Mouse (Mus musculus): ENCODE measurements around the gene Ap1m1. TPM values are rescaled to one million over a fixed set of nuclear protein-coding genes. Genes with fewer than 3 reads are reported as not detected.

The Ap1m1 gene
- polyA plus RNA-seq, 1 experiment from 2014 or later, result 125 TPM

DNA sequence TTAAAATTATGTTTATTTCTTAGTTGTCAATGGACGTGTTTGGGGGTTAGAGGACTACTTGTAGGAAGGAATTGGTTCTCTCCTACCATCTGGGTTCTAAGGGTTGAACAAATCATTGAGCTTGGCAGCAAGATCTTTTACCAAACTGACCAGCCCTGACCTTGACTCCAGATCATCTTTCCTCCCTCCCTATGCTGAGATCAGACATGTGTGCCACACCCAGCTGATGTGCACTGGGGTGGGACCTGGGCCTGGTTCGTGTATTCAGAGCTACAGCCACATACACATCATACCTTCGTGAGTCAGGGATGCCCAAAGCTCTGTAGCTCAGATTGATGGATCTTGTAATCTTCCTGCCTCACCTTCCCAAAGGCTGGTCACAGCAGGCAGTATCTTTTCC, 31.9 kb downstream of the Ap1m1 start:
- WGBS, result 38% methylated on average over 3 of the region's 3 CpGs
- H3K9me3 ChIP-seq (ENCODE audit: control insufficient read depth, low read length), result no peaks in the 10 kb centered on the region
- H3K4me3 ChIP-seq (ENCODE audit: low read length), result no peak overlapping the region
- no peaks in the 10 kb centered on the region for H3K27me3 ChIP-seq (ENCODE audit: control insufficient read depth, insufficient read depth, low read length)
- no peaks in the 10 kb centered on the region for H3K36me3 ChIP-seq (ENCODE audit: control insufficient read depth, insufficient read depth, low read length)
- H3K4me2 ChIP-seq (replicated peaks; ENCODE audit: low read depth, low read length), result no peak overlapping the region
- H3K9ac ChIP-seq (ENCODE audit: low read depth, low read length), result no peak overlapping the region
- ATAC-seq (ENCODE audit: low FRiP score, low TSS enrichment), result peak; percentile 47; the same call in 1 of the 2 replicates
- H3K4me1 ChIP-seq (ENCODE audit: control insufficient read depth, insufficient read depth, low read length), result no peaks in the 10 kb centered on the region; the same call in 1 of the 2 replicates
- no peak overlapping the region for H3K27ac ChIP-seq (ENCODE audit: low read depth, low read length)

GRCm38 (mm10) chr8:72272361-72272760, 32.5 kb downstream of the Ap1m1 start:
- H3K9ac ChIP-seq (ENCODE audit: low read depth, low read length), result no peak overlapping the region
- H3K4me2 ChIP-seq (replicated peaks; ENCODE audit: low read depth, low read length), result no peak overlapping the region
- no peaks in the 10 kb centered on the region for H3K27me3 ChIP-seq (ENCODE audit: control insufficient read depth, insufficient read depth, low read length)
- WGBS, result 31% methylated on average over 3 of the region's 3 CpGs
- no peaks in the 10 kb centered on the region for H3K9me3 ChIP-seq (ENCODE audit: control insufficient read depth, low read length)
- ATAC-seq (ENCODE audit: low FRiP score, low TSS enrichment), result no peak
- H3K36me3 ChIP-seq (ENCODE audit: control insufficient read depth, insufficient read depth, low read length), result no peaks in the 10 kb centered on the region
- H3K4me3 ChIP-seq (ENCODE audit: low read length), result no peak overlapping the region
- H3K4me1 ChIP-seq (ENCODE audit: control insufficient read depth, insufficient read depth, low read length), result no peaks in the 10 kb centered on the region; the same call in 1 of the 2 replicates
- no peak overlapping the region for H3K27ac ChIP-seq (ENCODE audit: low read depth, low read length)

GRCm38 (mm10) chr8:72273111-72273770, 33.4 kb downstream of the Ap1m1 start:
- no peaks in the 10 kb centered on the region; the same call in 1 of the 2 replicates for H3K4me1 ChIP-seq (ENCODE audit: control insufficient read depth, insufficient read depth, low read length)
- H3K27me3 ChIP-seq (ENCODE audit: control insufficient read depth, insufficient read depth, low read length), result no peaks in the 10 kb centered on the region
- no peaks in the 10 kb centered on the region for H3K36me3 ChIP-seq (ENCODE audit: control insufficient read depth, insufficient read depth, low read length)
- 80% methylated on average over 1 of the region's 1 CpGs for WGBS
- H3K9me3 ChIP-seq (ENCODE audit: control insufficient read depth, low read length), result no peaks in the 10 kb centered on the region
- H3K4me2 ChIP-seq (replicated peaks; ENCODE audit: low read depth, low read length), result no peak overlapping the region
- no peak overlapping the region for H3K9ac ChIP-seq (ENCODE audit: low read depth, low read length)
- ATAC-seq (ENCODE audit: low FRiP score, low TSS enrichment), result no peak
- no peak overlapping the region for H3K27ac ChIP-seq (ENCODE audit: low read depth, low read length)
- H3K4me3 ChIP-seq (ENCODE audit: low read length), result no peak overlapping the region

DNA sequence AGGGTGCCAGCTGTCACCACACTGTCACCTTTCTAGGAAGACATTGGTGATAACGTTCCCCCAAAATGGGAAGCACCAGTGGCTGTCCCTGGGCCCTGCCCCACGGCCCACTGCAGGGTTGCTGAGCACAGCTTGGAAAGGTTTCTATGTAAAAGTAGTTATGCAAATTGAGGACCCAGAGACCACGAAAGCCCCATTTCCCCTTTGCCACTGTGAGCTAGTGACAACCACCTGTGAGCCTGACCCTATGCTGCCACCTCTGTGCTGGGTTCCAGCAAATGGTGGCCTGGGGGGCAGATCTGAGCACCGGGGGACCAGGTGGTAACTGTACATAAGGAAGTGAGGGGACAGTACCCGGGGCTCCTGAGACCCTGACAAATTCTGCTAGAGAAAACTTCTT, 34.0 kb downstream of the Ap1m1 start:
- Histone ChIP-seq H3K4me3 (ENCODE audit: low read length) (no peak overlapping the region), H3K27ac (ENCODE audit: low read depth, low read length) (no peak overlapping the region), H3K27me3 (ENCODE audit: control insufficient read depth, insufficient read depth, low read length) (no peaks in the 10 kb centered on the region), H3K36me3 (ENCODE audit: control insufficient read depth, insufficient read depth, low read length) (no peaks in the 10 kb centered on the region), H3K4me2 (replicated peaks; ENCODE audit: low read depth, low read length) (no peak overlapping the region), H3K4me1 (ENCODE audit: control insufficient read depth, insufficient read depth, low read length) (no peaks in the 10 kb centered on the region; the same call in 1 of the 2 replicates), H3K9me3 (ENCODE audit: control insufficient read depth, low read length) (no peaks in the 10 kb centered on the region), H3K9ac (ENCODE audit: low read depth, low read length) (no peak overlapping the region)
- WGBS, result 76% methylated on average over 5 of the region's 5 CpGs
- no peak for ATAC-seq (ENCODE audit: low FRiP score, low TSS enrichment)

GRCm38 (mm10) chr8:72277244-72277643, 37.4 kb downstream of the Ap1m1 start:
- H3K27me3 ChIP-seq (ENCODE audit: control insufficient read depth, insufficient read depth, low read length), result no peaks in the 10 kb centered on the region
- H3K4me2 ChIP-seq (replicated peaks; ENCODE audit: low read depth, low read length), result no peak overlapping the region
- no peaks in the 10 kb centered on the region; the same call in 1 of the 2 replicates for H3K4me1 ChIP-seq (ENCODE audit: control insufficient read depth, insufficient read depth, low read length)
- ATAC-seq (ENCODE audit: low FRiP score, low TSS enrichment), result no peak
- no peaks in the 10 kb centered on the region for H3K36me3 ChIP-seq (ENCODE audit: control insufficient read depth, insufficient read depth, low read length)
- no peak overlapping the region for H3K4me3 ChIP-seq (ENCODE audit: low read length)
- 70% methylated on average over 3 of the region's 3 CpGs for WGBS
- H3K27ac ChIP-seq (ENCODE audit: low read depth, low read length), result no peak overlapping the region
- H3K9me3 ChIP-seq (ENCODE audit: control insufficient read depth, low read length), result no peaks in the 10 kb centered on the region
- no peak overlapping the region for H3K9ac ChIP-seq (ENCODE audit: low read depth, low read length)

DNA sequence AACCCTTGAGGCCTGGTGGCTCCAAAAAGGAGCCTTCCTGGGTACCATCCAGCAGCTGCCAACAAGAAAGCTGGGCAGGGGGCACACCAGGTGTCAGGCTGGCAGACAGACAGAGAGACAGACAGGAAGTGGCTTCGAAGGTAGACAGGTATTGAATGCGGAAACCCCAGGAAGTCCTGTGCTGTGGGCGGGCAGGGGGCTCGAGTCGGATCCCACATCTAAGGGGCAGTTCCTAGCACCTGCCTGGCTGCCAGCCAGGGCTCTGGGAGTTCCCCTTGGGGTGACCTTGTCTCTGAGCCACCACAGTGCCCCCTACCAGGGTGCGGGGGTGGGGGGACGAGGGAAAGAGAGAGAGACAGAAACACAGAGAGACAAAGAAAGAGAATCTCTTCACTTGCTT, 39.3 kb downstream of the Ap1m1 start:
- no peak overlapping the region for H3K9ac ChIP-seq (ENCODE audit: low read depth, low read length)
- H3K4me1 ChIP-seq (ENCODE audit: control insufficient read depth, insufficient read depth, low read length), result no peaks in the 10 kb centered on the region; the same call in 1 of the 2 replicates
- no peak overlapping the region for H3K4me2 ChIP-seq (replicated peaks; ENCODE audit: low read depth, low read length)
- H3K36me3 ChIP-seq (ENCODE audit: control insufficient read depth, insufficient read depth, low read length), result no peaks in the 10 kb centered on the region
- no peak overlapping the region for H3K27ac ChIP-seq (ENCODE audit: low read depth, low read length)
- WGBS, result 73% methylated on average over 7 of the region's 7 CpGs
- H3K9me3 ChIP-seq (ENCODE audit: control insufficient read depth, low read length), result no peaks in the 10 kb centered on the region
- no peak for ATAC-seq (ENCODE audit: low FRiP score, low TSS enrichment)
- H3K27me3 ChIP-seq (ENCODE audit: control insufficient read depth, insufficient read depth, low read length), result no peaks in the 10 kb centered on the region
- no peak overlapping the region for H3K4me3 ChIP-seq (ENCODE audit: low read length)

- Histone ChIP-seq H3K27me3 (ENCODE audit: control insufficient read depth, insufficient read depth, low read length) (no peaks in the 10 kb centered on the region), H3K27ac (ENCODE audit: low read depth, low read length) (no peak overlapping the region), H3K36me3 (ENCODE audit: control insufficient read depth, insufficient read depth, low read length) (no peaks in the 10 kb centered on the region), H3K4me3 (ENCODE audit: low read length) (no peak overlapping the region), H3K9ac (ENCODE audit: low read depth, low read length) (no peak overlapping the region), H3K4me2 (replicated peaks; ENCODE audit: low read depth, low read length) (no peak overlapping the region), H3K4me1 (ENCODE audit: control insufficient read depth, insufficient read depth, low read length) (no peaks in the 10 kb centered on the region), H3K9me3 (ENCODE audit: control insufficient read depth, low read length) (no peaks in the 10 kb centered on the region)
- 42% methylated on average over 3 of the region's 3 CpGs for WGBS
- 0 out of 2 replicates have a peak, but pooled peaks have one; percentile 46 for ATAC-seq (ENCODE audit: low FRiP score, low TSS enrichment)
Measured at GRCm38 (mm10) chr8:72281634-72282033, 41.8 kb downstream of the Ap1m1 start.

DNA sequence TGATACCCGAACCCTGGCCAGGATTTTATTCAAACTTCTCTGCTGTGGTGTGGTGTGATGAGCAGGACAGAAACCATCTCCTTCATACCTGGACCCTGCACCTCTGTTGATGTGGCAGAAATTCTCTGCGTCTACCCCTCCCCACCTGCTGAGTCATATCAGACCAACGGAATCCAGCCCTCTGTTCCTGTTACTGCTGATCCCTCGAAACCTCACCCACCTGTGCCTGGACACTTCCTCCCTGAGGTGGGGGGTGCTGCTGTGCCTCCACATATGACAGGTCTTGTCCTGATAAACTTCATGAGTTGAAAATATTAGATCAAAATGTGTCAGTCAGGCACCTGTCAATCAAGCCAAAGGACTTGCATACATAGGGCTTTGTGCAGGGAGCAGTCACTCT, 45.5 kb downstream of the Ap1m1 start:
- Histone ChIP-seq H3K4me2 (replicated peaks; ENCODE audit: low read depth, low read length) (no peak overlapping the region), H3K27ac (ENCODE audit: low read depth, low read length) (no peak overlapping the region), H3K27me3 (ENCODE audit: control insufficient read depth, insufficient read depth, low read length) (no peaks in the 10 kb centered on the region), H3K9me3 (ENCODE audit: control insufficient read depth, low read length) (no peaks in the 10 kb centered on the region), H3K4me3 (ENCODE audit: low read length) (no peak overlapping the region), H3K36me3 (ENCODE audit: control insufficient read depth, insufficient read depth, low read length) (no peaks in the 10 kb centered on the region), H3K9ac (ENCODE audit: low read depth, low read length) (no peak overlapping the region), H3K4me1 (ENCODE audit: control insufficient read depth, insufficient read depth, low read length) (no peaks in the 10 kb centered on the region)
- WGBS, result 83% methylated on average over 4 of the region's 4 CpGs
- ATAC-seq (ENCODE audit: low FRiP score, low TSS enrichment), result no peak

- Histone ChIP-seq H3K36me3 (ENCODE audit: control insufficient read depth, insufficient read depth, low read length) (no peaks in the 10 kb centered on the region), H3K4me1 (ENCODE audit: control insufficient read depth, insufficient read depth, low read length) (no peaks in the 10 kb centered on the region), H3K4me2 (replicated peaks; ENCODE audit: low read depth, low read length) (no peak overlapping the region), H3K27ac (ENCODE audit: low read depth, low read length) (no peak overlapping the region), H3K9ac (ENCODE audit: low read depth, low read length) (no peak overlapping the region), H3K27me3 (ENCODE audit: control insufficient read depth, insufficient read depth, low read length) (no peaks in the 10 kb centered on the region), H3K9me3 (ENCODE audit: control insufficient read depth, low read length) (no peaks in the 10 kb centered on the region), H3K4me3 (ENCODE audit: low read length) (no peak overlapping the region)
- ATAC-seq (ENCODE audit: low FRiP score, low TSS enrichment), result no peak
Measured at GRCm38 (mm10) chr8:72289051-72289450, 49.2 kb downstream of the Ap1m1 start.

Measured in kidney, embryonic 14.5 days (tissue).